Mouse (Mus musculus) embryonic fibroblast, embryonic 13.5 days (primary cell): ENCODE measurements around the gene Wwox.

Experiments used
- CTCF ChIP-seq: IDR thresholded peaks from 2 replicates; pipeline ENCODE4 v1.5.1; 2011; ENCODE audit warnings: mild to moderate bottlenecking, control low read depth, low read length, moderate library complexity, borderline replicate concordance; ENCODE audit not compliant: insufficient read depth
- POLR2A ChIP-seq: IDR thresholded peaks from 2 replicates; pipeline ENCODE4 v1.6.1; 2011; ENCODE audit warnings: low read depth, mild to moderate bottlenecking, control low read depth, low read length, moderate library complexity

DNA sequence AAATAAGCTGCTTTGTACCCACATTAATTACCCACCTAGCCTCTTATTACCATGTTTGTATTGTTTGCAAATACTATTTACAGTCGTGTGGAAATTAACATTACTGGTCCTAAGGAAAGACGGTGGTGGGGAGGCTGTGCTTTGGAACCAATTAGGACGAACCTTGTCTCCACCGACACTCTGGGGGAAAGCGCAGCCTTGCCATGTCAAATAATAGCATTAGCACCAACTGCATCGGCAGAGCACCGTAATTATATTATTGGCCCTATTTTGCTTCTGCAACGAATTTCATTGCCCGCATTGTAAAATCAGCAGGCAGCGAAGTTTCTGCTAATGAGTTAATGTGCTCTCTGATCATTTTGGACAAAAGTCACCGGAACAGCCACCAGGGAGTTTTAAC lies 75.2 kb downstream of the Wwox start:
- TF ChIP-seq CTCF, result no peak
- no peak for TF ChIP-seq POLR2A
